Mouse (Mus musculus) adrenal gland, postnatal 10 days (tissue): Measurements from ENCODE around the gene Cemip. TPM values are rescaled to one million over a fixed set of nuclear protein-coding genes. Genes with fewer than 3 reads are reported as not detected.
"Not testable (repeated sequence)": the region's sequence is repeated elsewhere in the genome, so short reads cannot be mapped to it uniquely, and the experiment has no call there.

Experiments
- DNase-seq: peaks from one replicate; pipeline ENCODE4 v3.0.0; 2021; ENCODE audit warnings: mixed read lengths
- long read RNA-seq, 2 experiments: library from polyadenylated mRNA; stranded (forward); transcript quantifications; one replicate each; pipeline ENCODE4 v2.0.0; 2021
- total RNA-seq, 2 experiments: library from RNA; stranded (reverse); gene quantifications; 2 replicates each; pipeline ENCODE4 v1.2.3; 2021

Gene Cemip
- total RNA-seq: 1 to 10 TPM; 1.7 to 1.8 TPM
- long read RNA-seq, experiment 1: 0 reads
- long read RNA-seq, experiment 2: 0 reads

DNA sequence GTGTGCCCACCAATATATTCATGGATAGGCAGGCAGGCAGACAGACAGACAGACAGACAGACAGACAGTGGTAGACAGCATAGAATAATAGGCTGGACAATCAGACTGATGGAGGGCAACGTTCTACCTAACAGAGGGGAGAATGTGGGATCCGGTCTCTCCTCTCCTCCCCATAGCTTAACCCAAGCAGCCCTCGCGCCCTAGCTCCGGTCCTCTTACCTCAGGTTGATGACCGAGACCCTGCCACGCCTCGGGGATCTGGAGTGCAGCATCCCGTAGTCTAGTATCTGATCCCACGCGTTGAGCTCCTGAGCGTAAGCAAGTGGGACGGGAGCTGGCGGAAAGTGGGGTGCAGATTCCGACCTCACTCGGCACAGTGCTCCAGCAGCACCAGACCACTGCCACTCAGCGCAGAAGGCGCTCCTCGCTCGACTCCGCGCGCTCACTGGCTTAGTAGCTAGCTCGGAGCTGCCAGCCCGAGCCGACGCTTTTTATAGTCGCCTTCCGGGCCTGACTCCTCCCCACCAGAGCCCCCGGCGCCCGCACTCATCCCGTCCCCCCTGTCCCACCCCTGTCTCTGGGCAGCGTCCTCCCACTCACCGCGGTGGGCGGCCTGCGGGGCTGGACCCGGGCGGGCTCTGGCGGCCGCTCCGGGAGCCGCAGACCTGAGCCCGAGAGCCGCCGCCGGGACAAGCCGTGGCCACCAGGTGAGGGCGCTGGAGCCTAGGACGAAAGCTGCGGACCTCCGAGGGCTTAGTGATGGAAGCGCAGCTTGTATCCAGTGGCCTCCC is at the start of gene Cemip:
TSS of gene Cemip (minus strand) at position 464 of the 791 bp plus-strand sequence.
- peak; percentile 89 for DNase-seq

DNA sequence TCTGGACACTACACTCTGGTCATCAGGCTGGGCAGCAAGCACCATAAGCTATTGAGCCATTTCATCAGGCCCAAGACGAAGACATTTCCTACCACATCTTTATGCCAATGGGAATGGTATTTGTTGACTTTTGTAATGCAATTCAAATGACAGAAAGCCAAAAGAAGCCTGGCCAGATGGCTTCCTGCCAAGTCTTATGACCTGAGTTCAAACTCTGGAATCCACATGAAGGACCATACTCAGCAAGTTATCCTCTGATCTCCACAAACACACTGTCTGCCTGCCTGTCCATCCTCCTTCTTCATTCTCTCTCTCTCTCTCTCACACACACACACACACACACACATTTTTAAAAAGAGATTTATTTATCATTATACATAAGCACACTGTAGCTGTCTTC is 46.4 kb upstream of the Cemip start:
- DNase-seq: peak; percentile 71

DNA sequence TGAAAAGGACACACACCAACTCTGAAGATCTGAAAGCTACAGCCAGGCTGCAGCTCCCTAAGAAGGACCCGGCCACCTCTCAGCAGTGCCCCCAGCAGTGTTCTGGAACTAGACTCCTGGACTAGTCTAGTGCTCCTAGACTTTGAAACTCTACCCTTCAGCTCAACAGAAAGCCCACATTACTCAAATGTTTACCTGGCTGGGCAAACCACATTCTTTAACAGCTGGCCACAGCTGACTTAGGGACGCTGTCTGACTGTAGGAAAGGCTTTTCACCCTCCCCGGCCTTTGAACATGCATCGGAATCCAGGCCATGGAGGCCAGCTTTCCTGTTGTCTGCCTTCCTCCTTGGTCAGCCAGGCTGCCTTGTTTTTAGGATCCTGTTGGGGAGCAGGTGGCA is 45.4 kb upstream of the Cemip start:
- no peak for DNase-seq

GRCm38 (mm10) chr7:84128661-84129060 is 42.4 kb upstream of the Cemip start:
- no peak for DNase-seq

DNA sequence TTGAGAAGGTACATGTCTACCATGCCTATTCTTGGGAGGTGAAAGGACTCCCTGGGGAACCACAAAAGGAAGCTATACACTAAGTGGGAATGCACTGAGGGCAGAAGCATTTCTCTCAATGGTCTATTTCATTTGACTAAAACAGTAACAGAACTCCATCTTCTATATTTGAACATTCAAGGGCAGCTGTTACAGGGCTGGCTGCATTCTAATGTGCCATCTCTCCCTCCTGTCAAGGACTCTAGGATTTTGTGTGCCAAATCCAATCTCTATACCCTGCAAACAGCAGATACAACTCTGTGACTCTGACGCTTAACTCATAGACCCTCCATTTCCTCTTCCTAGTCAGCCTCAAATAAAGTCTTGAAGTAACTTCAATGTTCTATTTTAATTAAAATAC is 39.4 kb upstream of the Cemip start:
- no peak for DNase-seq

GRCm38 (mm10) chr7:84123651-84124050 is 37.3 kb upstream of the Cemip start:
- DNase-seq: not testable (repeated sequence)

DNA sequence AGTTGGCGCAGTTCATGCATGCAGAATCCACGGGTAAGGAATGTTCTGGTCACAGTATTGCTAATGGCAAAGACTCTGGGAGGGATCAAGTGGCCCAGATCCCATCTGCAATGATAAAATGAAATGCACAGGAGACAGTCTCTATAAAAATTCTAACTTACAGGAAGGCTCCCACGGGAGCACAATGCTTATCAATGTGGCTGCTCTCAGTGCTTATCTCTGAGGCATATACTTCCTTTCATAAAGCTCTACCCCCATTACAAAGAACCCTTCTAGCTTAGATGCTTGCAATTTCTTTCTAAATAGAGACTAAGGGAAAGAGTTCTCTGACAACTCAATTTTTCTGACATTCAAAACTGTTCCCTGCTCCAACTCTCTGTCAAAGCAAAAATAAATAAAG is 35.5 kb upstream of the Cemip start:
- no peak for DNase-seq

DNA sequence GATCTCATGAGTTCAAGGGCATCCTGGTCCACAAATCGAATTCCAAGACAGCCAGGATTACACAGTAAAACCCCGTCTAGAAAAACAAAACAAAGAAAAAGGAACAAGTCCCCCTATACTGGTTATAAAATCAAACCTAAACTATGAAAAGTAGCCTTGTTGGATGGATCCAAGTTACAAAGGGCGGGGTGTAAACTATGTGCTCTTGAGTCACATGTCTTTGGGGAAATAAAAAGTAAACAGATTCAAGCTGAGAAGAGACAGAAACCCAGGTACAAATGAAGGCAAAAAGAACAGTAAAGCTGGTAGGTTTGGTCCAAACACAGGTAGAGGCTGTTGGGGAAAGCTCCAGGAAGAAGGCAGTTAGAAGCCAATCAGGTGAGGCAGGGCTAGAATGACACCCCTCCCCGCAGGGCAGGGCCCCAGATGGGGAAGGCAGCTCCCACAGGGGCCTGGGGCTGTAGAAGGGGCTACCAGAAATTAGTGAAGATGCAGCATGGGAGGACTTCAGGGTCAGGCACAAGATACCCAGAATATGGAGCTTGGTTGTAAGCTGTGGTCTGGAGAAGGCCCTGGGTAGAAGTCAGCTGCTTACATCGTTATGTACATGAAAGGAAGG is 33.9 kb upstream of the Cemip start:
- DNase-seq: no peak

GRCm38 (mm10) chr7:84119216-84120105 is 33.2 kb upstream of the Cemip start:
- peak; percentile 50 for DNase-seq

DNA sequence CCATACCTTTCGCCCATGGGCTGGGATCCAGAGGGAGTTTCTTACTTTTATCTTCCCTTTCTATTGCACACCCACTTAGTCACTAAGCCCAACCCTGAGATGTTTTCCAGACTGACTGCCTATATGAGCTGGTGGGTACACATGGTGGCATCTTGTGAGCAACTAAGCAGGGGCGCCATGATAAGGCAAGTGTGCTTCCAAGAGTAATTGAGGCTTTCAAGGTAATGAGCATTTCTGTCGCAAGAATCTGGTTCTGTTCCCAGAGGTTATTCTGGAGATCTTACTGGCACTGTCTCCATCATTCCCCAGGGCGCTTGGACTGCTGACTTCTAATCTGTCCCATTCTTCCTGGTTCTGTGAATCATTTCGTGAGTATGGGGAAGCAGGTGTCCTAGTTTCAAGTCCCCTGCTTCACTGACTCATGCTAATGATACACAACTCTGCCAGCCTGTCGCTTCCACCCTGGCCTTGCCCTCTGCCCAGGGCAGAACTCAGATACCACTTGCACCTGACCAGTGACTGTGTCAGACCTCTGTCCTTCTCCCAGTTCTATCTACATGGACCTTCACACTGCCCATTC is 31.3 kb upstream of the Cemip start:
- DNase-seq: peak; percentile 46

- DNase-seq: no peak
Measured at GRCm38 (mm10) chr7:84116621-84117542, 30.6 kb upstream of the Cemip start.

DNA sequence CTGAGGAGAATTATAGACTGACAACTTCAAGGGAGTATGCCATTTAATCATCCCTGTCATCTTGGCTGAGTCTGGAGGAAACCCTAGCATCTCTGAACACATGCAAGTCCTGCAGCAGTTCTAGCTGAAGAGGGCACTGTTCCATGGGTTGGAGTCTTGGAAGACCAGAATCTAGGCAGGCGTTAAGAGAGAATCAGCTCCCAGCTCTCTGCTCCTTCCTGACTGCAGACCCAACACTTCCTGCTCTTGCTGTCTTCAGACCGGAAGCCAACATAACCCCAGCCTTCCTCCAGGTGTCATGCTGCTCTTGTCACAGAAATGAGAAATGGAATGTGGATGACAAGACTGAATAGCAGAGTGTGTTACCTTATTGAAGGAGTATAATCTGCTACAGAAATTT is 29.1 kb upstream of the Cemip start:
- DNase-seq: no peak

GRCm38 (mm10) chr7:84114775-84115174 is 28.5 kb upstream of the Cemip start:
- no peak for DNase-seq

DNA sequence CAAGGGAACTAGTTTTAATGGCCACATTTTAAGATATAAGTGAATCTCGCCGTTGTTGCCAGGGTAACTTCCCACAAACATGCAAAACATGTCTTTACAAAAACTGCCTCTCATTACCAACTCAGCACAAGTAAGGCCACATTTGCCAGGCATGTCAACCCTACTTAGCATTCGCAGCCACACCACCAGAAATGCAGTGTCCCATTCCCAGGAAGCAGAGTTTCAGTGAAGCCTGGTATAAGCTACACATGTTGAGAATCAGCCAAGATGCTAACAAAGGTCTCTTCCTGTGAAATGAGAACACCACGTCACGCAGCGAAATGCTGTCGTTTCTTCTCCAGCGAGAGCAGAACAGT is 26.7 kb upstream of the Cemip start:
- no peak for DNase-seq

GRCm38 (mm10) chr7:84112351-84113034 is 26.2 kb upstream of the Cemip start:
- DNase-seq: no peak

DNA sequence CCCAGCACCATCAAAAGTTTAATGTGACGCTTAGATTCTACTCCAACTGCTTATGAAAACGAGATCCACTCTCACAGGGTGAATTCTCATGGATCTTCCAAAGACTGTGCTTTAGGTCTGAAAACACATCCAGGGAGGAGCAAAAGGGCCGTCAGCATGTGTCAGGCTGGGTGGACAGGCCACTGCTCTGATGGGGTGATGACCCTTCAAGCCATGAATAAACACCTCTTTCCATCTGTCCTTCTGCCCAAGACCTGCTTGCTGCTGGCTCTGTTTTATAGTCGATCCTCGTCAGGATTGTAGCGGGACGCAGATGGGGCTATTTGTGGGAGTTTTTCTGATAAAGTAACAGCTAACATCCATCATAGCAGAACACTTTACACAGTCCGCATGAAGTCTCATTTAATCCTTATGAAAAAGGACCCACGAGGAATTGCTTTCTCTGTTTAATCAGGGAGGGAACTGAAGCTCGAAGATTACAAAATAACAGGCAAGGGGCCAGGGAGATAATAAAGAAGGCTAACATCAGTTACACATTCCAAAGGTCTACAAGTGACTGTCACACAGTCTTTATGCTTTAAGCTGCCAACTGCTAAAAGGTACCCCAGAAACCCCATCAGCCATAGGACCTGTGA is 25.5 kb upstream of the Cemip start:
- DNase-seq: no peak

DNA sequence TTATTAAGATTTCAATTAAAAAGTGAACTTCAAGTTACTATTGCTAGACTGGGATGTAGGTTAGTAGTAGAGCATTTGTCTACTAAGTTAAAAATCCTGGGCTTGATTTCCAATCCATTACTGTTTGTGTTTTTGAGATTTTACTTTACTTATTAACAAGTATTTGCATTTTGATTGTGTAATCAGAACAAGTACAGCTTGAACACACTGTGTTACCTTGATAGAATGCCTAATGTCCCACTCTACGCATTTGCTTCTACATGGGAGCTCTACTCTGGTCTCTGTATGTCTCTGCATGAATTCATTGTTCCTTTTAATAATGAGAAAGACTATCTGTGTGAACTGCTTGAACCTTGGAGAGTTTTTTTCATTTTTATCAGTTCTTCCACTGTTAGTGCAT is 20.6 kb upstream of the Cemip start:
- no peak for DNase-seq

GRCm38 (mm10) chr7:84102589-84102988 is 16.3 kb upstream of the Cemip start:
- DNase-seq: no peak

DNA sequence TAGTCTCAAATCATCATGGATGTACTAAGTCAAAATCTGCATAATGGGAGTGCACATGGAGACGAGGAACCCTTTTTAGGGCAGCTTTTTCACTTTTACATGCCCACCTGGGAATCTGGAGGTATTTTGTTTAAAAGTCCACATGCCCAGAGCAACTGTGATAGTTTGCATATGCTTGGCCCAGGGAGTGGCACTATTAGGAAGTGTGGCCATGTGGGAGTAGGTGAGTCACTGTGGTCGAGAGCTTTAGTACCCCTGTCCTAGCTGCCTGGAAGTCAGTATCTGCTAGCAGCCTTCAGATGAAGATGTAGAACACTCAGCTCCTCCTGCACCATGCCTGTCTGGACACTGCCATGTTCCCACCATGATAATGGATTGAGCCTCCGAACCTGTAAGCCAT is 14.4 kb upstream of the Cemip start:
- DNase-seq: no peak

DNA sequence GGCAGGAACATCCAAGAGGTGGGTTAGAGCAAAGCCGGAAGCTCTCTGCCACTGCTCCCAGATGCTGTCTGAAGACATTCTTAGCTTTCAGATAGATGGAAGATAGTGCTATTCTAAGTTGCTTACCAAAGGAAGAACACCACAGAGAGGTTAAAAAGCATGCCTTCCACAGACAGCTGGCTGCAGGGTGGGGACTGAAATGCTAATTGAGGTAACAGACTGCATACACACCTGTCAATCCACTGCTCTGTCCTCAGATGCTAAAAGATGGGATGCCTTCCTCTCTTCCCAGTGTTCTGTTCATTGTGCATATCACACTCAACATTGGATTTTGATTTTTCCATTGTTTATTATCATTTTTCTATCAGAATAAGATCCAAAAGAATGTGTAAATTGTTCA is 11.8 kb upstream of the Cemip start:
- no peak for DNase-seq
